Mouse (Mus musculus) limb, embryonic 14.5 days (tissue): Measurements from ENCODE around the gene Slc26a1. TPM values are rescaled to one million over a fixed set of nuclear protein-coding genes. Genes with fewer than 3 reads are reported as not detected.

Experiments
- ATAC-seq: fragments of 200-750 bp; cut with Nextera tagmentation; 2 replicates; pipeline ENCODE4 v1.8.0; 2017; ENCODE audit warnings: low read depth, moderate number of reproducible peaks, moderate TSS enrichment; ENCODE audit not compliant: low FRiP score
- DNase-seq: peaks from one replicate; pipeline ENCODE4 v3.0.0-alpha.2; 2015; ENCODE audit warnings: low spot score
- H3K27ac ChIP-seq: fragments of 300-500 bp; sonication (generic); replicated peaks from 2 replicates; pipeline ENCODE4 v1.5.1; 2014; ENCODE audit warnings: low read depth, mild to moderate bottlenecking, low read length, moderate library complexity, mixed read lengths
- H3K27me3 ChIP-seq: fragments of 300-500 bp; sonication (generic); 2 replicates; pipeline ENCODE4 v1.6.1; 2014; ENCODE audit warnings: low read length, mixed read lengths; ENCODE audit not compliant: control insufficient read depth, insufficient read depth
- H3K36me3 ChIP-seq: fragments of 300-500 bp; sonication (generic); 2 replicates; pipeline ENCODE4 v1.6.1; 2014; ENCODE audit warnings: mild to moderate bottlenecking, low read length, moderate library complexity, mixed read lengths; ENCODE audit not compliant: control insufficient read depth, insufficient read depth
- H3K4me1 ChIP-seq: fragments of 300-500 bp; sonication (generic); 2 replicates; pipeline ENCODE4 v1.6.1; 2014; ENCODE audit warnings: antibody characterized with exemption, low read length, mixed read lengths; ENCODE audit not compliant: control insufficient read depth, insufficient read depth
- H3K4me2 ChIP-seq: fragments of 300-500 bp; sonication (generic); replicated peaks from 2 replicates; pipeline ENCODE4 v1.6.1; 2014; ENCODE audit warnings: low read depth, mild to moderate bottlenecking, low read length, moderate library complexity; ENCODE audit not compliant: severe bottlenecking
- H3K4me3 ChIP-seq: fragments of 300-500 bp; sonication (generic); replicated peaks from 2 replicates; pipeline ENCODE4 v1.5.1; 2014; ENCODE audit warnings: low read length
- H3K9ac ChIP-seq: fragments of 300-500 bp; sonication (generic); 2 replicates; pipeline ENCODE4 v1.6.1; 2014; ENCODE audit warnings: mild to moderate bottlenecking, low read depth, low read length, moderate library complexity; ENCODE audit not compliant: severe bottlenecking
- H3K9me3 ChIP-seq: fragments of 300-500 bp; sonication (generic); 2 replicates; pipeline ENCODE4 v1.6.1; 2016; ENCODE audit warnings: low read length; ENCODE audit not compliant: control insufficient read depth
- POLR2A ChIP-seq: fragments of 200-500 bp; IDR thresholded peaks from 2 replicates; pipeline ENCODE4 v1.8.0; 2012; ENCODE audit warnings: inconsistent platforms, mild to moderate bottlenecking, moderate library complexity, borderline replicate concordance; ENCODE audit not compliant: insufficient read depth, insufficient read length; ENCODE audit errors: extremely low read depth
- WGBS: fragments of 180-500 bp; shearing (Covaris S2); extraction: QIAGEN DNeasy Blood & Tissue Kit; methylation state at CpG from one replicate; pipeline ENCODE4 v1.1.7; 2014; 5-methylcytosine and 5-hydroxymethylcytosine counted together
- polyA plus RNA-seq, 2 experiments: library from polyadenylated mRNA; depleted of rRNA in 1 of 2; stranded (reverse) in 1 of 2; unstranded in 1 of 2; fragments of >200 nt; fragmentation: Nextera tagmentation in 1 of 2; extraction: Ambion mirVana in 1 of 2; gene quantifications; 2 replicates each; pipeline versions ENCODE4 v1.2.1 to v1.2.3; 2012 to 2014

Gene Slc26a1
- polyA plus RNA-seq, 2 experiments = 1.3 to 1.4 TPM

- Histone ChIP-seq H3K27me3 (no peaks in the 10 kb centered on the region), H3K9me3 (no peaks in the 10 kb centered on the region), H3K4me2 (peak within 1 kb of the TSS; percentile 68), H3K4me1 (peaks cover 38% of the 10 kb centered on the region), H3K27ac (peak within 1 kb of the TSS; percentile 43; the same call in 1 of the 2 replicates), H3K36me3 (peaks cover 2% of the 10 kb centered on the region; the same call in 1 of the 2 replicates), H3K4me3 (peak within 1 kb of the TSS; percentile 81), H3K9ac (peak within 1 kb of the TSS; percentile 26)
- TF ChIP-seq POLR2A = no peak
- 0% methylated on average over 12 of the region's 18 CpGs for WGBS
- DNase-seq = peak; percentile 37
- ATAC-seq = no peak
These were observed 16.9 kb upstream of the Slc26a1 start, which contains the start of gene Fgfrl1 for GRCm38 (mm10) chr5:108692271-108692670. Gene Fgfrl1, plus strand, starts transcription at chr5:108692382.

GRCm38 (mm10) chr5:108691152-108691551 lies 15.8 kb upstream of the Slc26a1 start:
- no peaks in the 10 kb centered on the region for H3K27me3 ChIP-seq
- H3K4me1 ChIP-seq = peaks cover 27% of the 10 kb centered on the region
- H3K27ac ChIP-seq = no peak overlapping the region
- 76% methylated on average over 4 of the region's 4 CpGs for WGBS
- no peak overlapping the region for H3K4me3 ChIP-seq
- no peak for TF ChIP-seq POLR2A
- no peaks in the 10 kb centered on the region for H3K9me3 ChIP-seq
- H3K36me3 ChIP-seq = no peaks in the 10 kb centered on the region; the same call in 1 of the 2 replicates
- no peak for DNase-seq
- 0 out of 2 replicates have a peak overlapping the region, but pooled peaks have one; percentile 68 for H3K4me2 ChIP-seq
- no peak for ATAC-seq
- no peak overlapping the region for H3K9ac ChIP-seq

- Histone ChIP-seq H3K4me3 (no peak overlapping the region), H3K27ac (no peak overlapping the region), H3K27me3 (no peaks in the 10 kb centered on the region), H3K4me2 (no peak overlapping the region), H3K36me3 (peaks cover 3% of the 10 kb centered on the region; the same call in 1 of the 2 replicates), H3K9me3 (no peaks in the 10 kb centered on the region), H3K4me1 (peaks cover 15% of the 10 kb centered on the region), H3K9ac (no peak overlapping the region)
- no peak for ATAC-seq
- TF ChIP-seq POLR2A = no peak
- 75% methylated on average over 5 of the region's 5 CpGs for WGBS
- no peak for DNase-seq
These were observed 13.7 kb upstream of the Slc26a1 start for GRCm38 (mm10) chr5:108689091-108689490.

- ATAC-seq (no peak), DNase-seq (no peak)
- no peak overlapping the region for H3K27ac ChIP-seq
- H3K36me3 ChIP-seq = peaks cover under 1% of the 10 kb centered on the region; the same call in 1 of the 2 replicates
- no peak overlapping the region for H3K4me3 ChIP-seq
- H3K4me2 ChIP-seq = no peak overlapping the region
- no peaks in the 10 kb centered on the region for H3K9me3 ChIP-seq
- 92% methylated on average over 6 of the region's 6 CpGs for WGBS
- H3K27me3 ChIP-seq = no peaks in the 10 kb centered on the region
- TF ChIP-seq POLR2A = no peak
- no peak overlapping the region for H3K9ac ChIP-seq
- H3K4me1 ChIP-seq = peaks cover 12% of the 10 kb centered on the region
These were observed 5.5 kb upstream of the Slc26a1 start for GRCm38 (mm10) chr5:108680871-108681270.

GRCm38 (mm10) chr5:108679909-108680308 lies 4.5 kb upstream of the Slc26a1 start:
- Histone ChIP-seq H3K4me2 (no peak overlapping the region), H3K36me3 (no peaks in the 10 kb centered on the region; the same call in 1 of the 2 replicates), H3K9ac (no peak overlapping the region), H3K4me3 (no peak overlapping the region), H3K27me3 (no peaks in the 10 kb centered on the region), H3K9me3 (no peaks in the 10 kb centered on the region), H3K27ac (no peak overlapping the region), H3K4me1 (peaks cover 12% of the 10 kb centered on the region)
- no peak for TF ChIP-seq POLR2A
- ATAC-seq (no peak), DNase-seq (no peak)
- WGBS = 55% methylated on average over 3 of the region's 3 CpGs
